Mouse (Mus musculus): ENCODE data around the gene Lss.
A peak's percentile ranks its signal among the peaks of the same experiment; 100 is the strongest.

Lss gene

GRCm38 (mm10) chr10:76531375-76531774, at the start of gene Lss:
Lss (plus strand) TSS chr10:76531588.
- DNase-seq (ENCODE audit: low read depth, low spot score), result peak; percentile 98

- DNase-seq (ENCODE audit: low read depth, low spot score), result no peak
Observed at GRCm38 (mm10) chr10:76486302-76486701, 45.1 kb upstream of the Lss start.

- no peak for DNase-seq (ENCODE audit: low read depth, low spot score)
Observed at GRCm38 (mm10) chr10:76488265-76488664, 43.1 kb upstream of the Lss start.

- DNase-seq (ENCODE audit: low read depth, low spot score), result no peak
Observed at GRCm38 (mm10) chr10:76489205-76489604, 42.2 kb upstream of the Lss start.

- no peak for DNase-seq (ENCODE audit: low read depth, low spot score)
Observed at GRCm38 (mm10) chr10:76493527-76493926, 37.9 kb upstream of the Lss start.

- DNase-seq (ENCODE audit: low read depth, low spot score), result no peak
Observed at GRCm38 (mm10) chr10:76495501-76495900, 35.9 kb upstream of the Lss start.

- DNase-seq (ENCODE audit: low read depth, low spot score), result no peak
Observed at GRCm38 (mm10) chr10:76496366-76496765, 35.0 kb upstream of the Lss start.

GRCm38 (mm10) chr10:76497522-76497921, 33.9 kb upstream of the Lss start:
- DNase-seq (ENCODE audit: low read depth, low spot score), result no peak

GRCm38 (mm10) chr10:76504271-76504943, 27.0 kb upstream of the Lss start:
- no peak for DNase-seq (ENCODE audit: low read depth, low spot score)

- no peak for DNase-seq (ENCODE audit: low read depth, low spot score)
Observed at GRCm38 (mm10) chr10:76505865-76506264, 25.5 kb upstream of the Lss start.

- peak; percentile 88 for DNase-seq (ENCODE audit: low read depth, low spot score)
Observed at GRCm38 (mm10) chr10:76512965-76513583, 18.3 kb upstream of the Lss start.

GRCm38 (mm10) chr10:76530922-76531321, 466 bp upstream of the Lss start:
- DNase-seq (ENCODE audit: low read depth, low spot score), result no peak

GRCm38 (mm10) chr10:76531828-76532227, 440 bp downstream of the Lss start:
- no peak for DNase-seq (ENCODE audit: low read depth, low spot score)

- no peak for DNase-seq (ENCODE audit: low read depth, low spot score)
Observed at GRCm38 (mm10) chr10:76535526-76535925, 4.1 kb downstream of the Lss start.

- no peak for DNase-seq (ENCODE audit: low read depth, low spot score)
Observed at GRCm38 (mm10) chr10:76537619-76538018, 6.2 kb downstream of the Lss start.

GRCm38 (mm10) chr10:76541336-76542085, 10.1 kb downstream of the Lss start:
- no peak for DNase-seq (ENCODE audit: low read depth, low spot score)

- no peak for DNase-seq (ENCODE audit: low read depth, low spot score)
Observed at GRCm38 (mm10) chr10:76542636-76543375, 11.4 kb downstream of the Lss start.

- no peak for DNase-seq (ENCODE audit: low read depth, low spot score)
Observed at GRCm38 (mm10) chr10:76546566-76546965, 15.2 kb downstream of the Lss start.

GRCm38 (mm10) chr10:76548218-76548617, 16.8 kb downstream of the Lss start:
- DNase-seq (ENCODE audit: low read depth, low spot score), result no peak

GRCm38 (mm10) chr10:76550458-76550857, 19.1 kb downstream of the Lss start:
- DNase-seq (ENCODE audit: low read depth, low spot score), result peak; percentile 2

GRCm38 (mm10) chr10:76551556-76551955, 20.2 kb downstream of the Lss start:
- peak; percentile 3 for DNase-seq (ENCODE audit: low read depth, low spot score)

GRCm38 (mm10) chr10:76554061-76554460, 22.7 kb downstream of the Lss start:
- no peak for DNase-seq (ENCODE audit: low read depth, low spot score)

All from mesoderm, embryonic 11.5 days (tissue).